Mouse (Mus musculus) spleen, embryonic (tissue): ENCODE data around the gene Nacc1.

Experiments used
- CTCF ChIA-PET: fragments of 350-600 bp; sonication (Branson Sonifier 250); formaldehyde crosslinking; loops from one replicate; lab custom pipeline; 2022; lab: Charles Lee

Nacc1 gene

DNA sequence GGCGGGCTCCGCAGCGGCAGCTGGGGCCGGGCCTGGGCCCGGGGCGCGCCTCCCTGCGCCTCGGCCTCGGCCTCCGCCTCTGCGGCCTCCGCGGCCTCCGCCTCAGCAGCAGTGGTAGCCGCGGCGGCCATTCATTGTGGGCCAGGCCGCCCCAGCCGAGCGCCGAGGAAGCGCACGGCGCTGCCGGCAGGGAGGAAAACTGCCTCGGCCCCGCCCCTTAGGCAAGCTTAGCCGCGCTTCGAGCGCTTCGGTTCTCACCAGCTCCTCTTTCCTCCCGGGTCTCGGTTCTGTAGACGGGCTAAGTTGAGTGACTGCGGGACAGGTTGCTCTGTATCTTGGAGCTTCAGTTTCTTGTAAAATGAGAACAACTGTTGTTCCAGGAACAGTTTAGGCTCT, at the start of gene Nacc1:
Nacc1 (minus strand) TSS at position 158 of the 396 bp plus-strand sequence.
- CTCF ChIA-PET: interaction anchor here (0.6 kb wide), 1 partner anchor 19 kb away, joined by 3 read pairs; no protein-coding TSS in a partner anchor

- CTCF ChIA-PET: interaction anchor here (0.8 to 2.1 kb wide), 2 partner anchors 28 to 231 kb away, joined by 4 to 9 read pairs; no protein-coding TSS in a partner anchor
Measured at GRCm38 (mm10) chr8:84736521-84736920, 48.9 kb upstream of the Nacc1 start.

DNA sequence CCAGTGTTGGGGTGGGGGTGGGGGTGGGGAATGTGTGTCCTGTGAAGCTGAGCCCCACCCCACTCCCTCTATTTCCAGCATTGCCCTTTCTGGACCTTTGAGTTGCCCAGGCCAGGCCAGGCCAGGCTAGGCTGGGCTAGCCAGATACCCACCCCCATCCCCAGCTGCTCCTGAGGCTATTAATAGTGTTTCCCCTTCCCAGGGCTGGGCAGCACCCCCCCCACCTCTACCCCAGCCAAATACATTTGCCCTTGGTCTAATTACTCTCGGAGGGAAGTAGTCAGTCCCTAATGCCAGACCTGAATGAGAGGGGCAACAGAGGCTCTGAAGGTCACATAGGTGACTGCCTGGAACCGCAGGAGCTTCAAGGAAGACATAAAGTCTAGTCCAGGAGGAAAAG, 47.9 kb upstream of the Nacc1 start:
- CTCF ChIA-PET: no interaction called here

DNA sequence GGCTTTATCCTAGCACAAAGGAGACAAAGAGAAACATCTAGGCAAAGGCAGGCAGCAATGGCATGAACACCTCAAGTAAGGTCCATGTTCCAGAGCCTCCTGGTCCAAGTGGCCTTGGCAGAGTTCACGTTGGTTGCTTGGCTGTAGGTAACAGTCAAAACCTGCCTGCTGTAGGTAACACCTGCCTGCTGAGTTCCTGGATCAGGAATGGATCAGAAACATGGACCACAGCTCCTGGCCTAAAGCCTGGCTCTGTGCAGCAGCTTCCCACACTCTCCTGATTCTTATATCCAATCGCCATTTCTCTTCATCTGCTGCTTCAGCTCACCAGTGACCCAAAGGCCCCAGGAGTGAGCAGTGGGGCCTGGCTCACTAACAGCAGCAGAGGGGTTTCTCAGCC, 47.0 kb upstream of the Nacc1 start:
- CTCF ChIA-PET: no interaction called here

- CTCF ChIA-PET: no interaction called here
Measured at GRCm38 (mm10) chr8:84733959-84734358, 46.3 kb upstream of the Nacc1 start.

GRCm38 (mm10) chr8:84732996-84733395, 45.3 kb upstream of the Nacc1 start:
- CTCF ChIA-PET: interaction anchor here (0.5 kb wide), 1 partner anchor 139 kb away, joined by 7 read pairs; the partner anchor contains the start of gene Syce2

DNA sequence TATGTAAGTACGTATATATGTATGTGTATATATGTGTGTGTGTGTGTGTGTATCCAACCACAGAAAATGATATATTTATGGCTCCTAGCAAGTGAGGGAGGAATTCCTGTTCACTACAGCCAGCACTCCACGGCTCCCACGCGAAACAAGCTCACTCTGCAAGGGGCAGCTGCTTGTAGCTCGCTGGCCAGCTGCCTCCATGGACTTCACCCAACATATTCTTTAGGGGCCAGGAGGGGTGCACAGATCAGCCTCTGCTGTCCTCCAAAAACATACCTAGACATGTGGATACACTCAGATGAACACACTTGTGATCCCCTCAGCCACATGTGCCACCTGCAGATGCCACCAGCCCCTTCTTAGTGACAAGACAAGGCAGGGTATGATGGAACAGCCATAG, 44.9 kb upstream of the Nacc1 start:
- CTCF ChIA-PET: interaction anchor here (0.5 kb wide), 1 partner anchor 139 kb away, joined by 7 read pairs; the partner anchor contains the start of gene Syce2

DNA sequence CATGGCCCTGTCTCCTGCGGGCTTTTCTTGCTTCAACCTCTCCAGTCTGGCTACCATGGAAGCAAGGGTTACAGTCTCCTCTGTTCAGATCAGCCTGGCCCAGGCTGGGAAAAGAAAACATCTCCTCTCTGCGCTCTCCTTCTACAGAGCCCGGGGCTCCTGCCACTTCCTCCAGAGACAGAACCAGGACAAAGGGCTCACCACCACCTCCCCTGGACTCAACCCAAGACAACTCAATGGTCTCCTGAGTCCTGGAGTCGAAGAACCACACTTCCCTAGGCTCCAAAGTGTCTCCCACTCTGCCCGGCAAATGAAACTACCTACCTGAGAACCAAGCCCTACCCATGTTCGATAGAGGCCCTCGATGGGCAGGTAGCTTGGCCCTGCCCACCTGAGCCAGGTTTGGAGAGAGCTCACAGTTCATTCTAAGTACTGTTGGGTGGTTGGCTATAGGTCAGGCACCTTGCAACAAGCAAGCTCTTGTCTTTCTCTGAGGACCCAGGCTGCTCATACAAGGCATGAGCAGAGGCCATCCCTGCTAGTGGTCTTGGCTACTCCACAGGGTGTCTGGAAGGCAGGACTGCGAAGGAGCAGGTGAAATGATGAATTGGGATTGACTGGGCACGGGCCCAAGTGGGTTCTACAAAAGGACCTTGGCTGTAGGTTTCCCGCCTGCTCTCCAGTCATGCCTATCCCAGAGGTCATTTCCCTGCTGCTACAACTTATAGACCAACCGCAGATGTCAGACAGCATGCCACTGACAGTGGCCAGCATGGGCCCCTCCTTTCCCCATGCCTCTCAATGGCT, 43.9 kb upstream of the Nacc1 start:
- CTCF ChIA-PET: no interaction called here

DNA sequence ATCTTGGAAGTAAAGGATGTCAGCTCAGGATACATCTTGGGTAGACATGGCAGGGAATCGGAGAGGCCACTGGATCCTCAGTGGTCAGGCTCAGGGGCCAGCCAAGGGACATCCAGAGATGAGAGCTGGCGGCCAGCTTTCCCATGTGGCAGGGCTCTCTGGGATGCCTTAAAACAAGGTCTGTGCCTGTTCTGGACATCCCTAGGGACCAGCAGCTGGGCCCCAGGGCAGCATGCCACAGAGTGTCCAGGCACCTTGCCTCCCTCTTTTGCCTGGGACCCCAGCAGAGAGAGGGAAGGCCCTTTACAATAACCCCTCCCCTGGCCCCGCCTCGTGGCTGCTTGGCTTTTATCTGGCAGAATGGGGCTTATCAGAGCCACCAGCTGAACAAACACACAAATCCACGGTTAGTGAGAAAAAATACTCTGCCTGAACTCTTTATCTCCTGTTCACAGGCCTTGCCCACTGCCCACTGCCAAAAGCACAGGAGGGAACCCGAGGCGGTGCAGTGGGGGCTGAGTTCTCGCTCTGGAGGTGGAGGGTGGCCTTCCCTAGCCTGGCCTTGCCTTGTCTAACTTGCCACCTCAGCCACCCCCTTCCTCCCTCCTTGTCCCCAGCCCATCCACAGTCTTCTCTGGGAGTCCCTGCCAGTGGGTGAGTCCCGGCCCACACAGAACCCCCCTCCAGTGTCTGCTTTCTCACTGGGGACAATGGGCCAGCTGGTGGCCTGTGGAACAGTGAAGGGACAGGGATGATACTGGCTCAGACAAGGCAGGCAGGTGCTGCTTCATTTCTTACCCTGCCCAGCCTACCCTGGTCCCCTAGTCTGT, 43.1 kb upstream of the Nacc1 start:
- CTCF ChIA-PET: no interaction called here

DNA sequence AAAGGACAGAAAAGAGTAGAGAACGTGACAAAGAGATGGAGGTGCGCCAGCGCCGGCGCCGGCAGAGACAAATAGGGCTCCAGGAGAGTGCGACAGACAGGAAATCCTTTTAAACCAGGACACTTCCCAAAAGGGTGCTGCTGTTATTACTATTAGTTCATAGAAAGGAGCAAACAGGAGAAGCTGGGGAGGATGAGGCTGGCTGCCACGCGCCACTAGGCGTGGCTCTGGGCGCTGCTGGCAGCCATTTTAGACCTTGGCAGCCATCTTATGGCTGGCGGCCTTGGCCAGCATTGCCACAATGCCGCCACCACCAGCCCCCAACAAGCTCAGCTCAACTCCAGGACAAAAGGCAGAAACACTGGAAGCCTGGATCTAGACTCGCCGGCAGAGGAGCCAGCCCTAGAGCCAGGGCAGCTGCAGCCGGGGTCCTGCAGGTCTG, 42.3 kb upstream of the Nacc1 start:
- CTCF ChIA-PET: no interaction called here

DNA sequence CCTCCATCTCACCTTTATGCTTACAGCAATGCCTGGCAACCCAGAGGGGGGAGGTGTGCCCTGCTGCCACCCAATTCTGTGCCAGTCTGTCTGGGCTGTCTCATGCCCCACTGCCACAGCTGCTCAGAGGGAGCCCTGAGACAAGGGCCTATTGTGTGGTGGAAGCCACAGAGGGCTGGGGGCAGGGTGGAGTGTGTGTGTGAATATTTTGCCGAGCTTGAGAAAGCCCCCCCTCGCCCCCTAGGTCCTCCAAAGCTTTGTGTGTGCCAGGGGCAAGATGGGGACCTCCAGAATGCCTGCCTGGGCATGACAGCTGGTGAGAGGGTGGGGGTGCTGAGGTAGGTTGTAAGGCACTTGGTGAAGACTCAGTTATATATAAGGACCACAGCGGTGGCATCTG, 40.8 kb upstream of the Nacc1 start:
- CTCF ChIA-PET: no interaction called here

- CTCF ChIA-PET: interaction anchor here (1.7 kb wide), 1 partner anchor 14 kb away, joined by 5 read pairs; no protein-coding TSS in a partner anchor
Measured at GRCm38 (mm10) chr8:84725941-84726259, 38.2 kb upstream of the Nacc1 start.

DNA sequence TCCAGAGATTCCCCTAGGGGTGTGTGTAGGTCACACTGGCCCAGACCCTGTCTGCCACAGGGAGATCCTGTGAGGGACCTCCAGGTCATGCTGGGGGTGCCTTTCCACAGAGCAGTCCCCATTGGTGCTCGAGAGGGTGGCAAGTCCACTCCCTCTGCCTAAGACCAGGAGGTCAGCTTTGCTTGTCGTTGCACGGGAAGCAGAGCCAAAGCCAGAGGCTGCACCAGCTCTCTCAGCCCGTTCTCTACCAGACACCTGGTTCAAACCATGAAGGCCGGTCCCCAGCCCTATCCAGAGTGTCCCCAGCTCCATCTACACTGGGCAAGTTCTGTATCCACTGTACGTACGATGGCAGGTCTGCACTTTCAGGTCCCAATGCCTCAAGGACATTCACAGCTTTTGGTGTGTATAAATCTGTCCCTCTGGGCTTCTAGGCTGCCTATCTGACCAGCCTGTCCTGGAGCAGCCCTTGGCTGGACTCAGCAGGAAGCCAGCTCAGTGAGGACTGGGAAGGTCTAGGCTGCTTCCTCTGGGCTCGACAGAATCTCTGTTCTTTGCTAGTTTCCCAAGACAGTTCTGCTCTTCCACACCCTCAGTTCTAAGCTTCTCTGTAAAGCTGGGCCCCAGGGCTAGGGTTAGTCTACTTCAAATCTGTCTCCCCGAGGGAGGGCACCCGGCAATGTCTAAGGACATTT, 37.7 kb upstream of the Nacc1 start:
- CTCF ChIA-PET: interaction anchor here (0.6 to 1.7 kb wide), 2 partner anchors 14 to 107 kb away, joined by 5 read pairs; no protein-coding TSS in a partner anchor

GRCm38 (mm10) chr8:84724683-84725082, 37.0 kb upstream of the Nacc1 start:
- CTCF ChIA-PET: interaction anchor here (0.6 to 1.7 kb wide), 2 partner anchors 13 to 108 kb away, joined by 5 read pairs; no protein-coding TSS in a partner anchor

DNA sequence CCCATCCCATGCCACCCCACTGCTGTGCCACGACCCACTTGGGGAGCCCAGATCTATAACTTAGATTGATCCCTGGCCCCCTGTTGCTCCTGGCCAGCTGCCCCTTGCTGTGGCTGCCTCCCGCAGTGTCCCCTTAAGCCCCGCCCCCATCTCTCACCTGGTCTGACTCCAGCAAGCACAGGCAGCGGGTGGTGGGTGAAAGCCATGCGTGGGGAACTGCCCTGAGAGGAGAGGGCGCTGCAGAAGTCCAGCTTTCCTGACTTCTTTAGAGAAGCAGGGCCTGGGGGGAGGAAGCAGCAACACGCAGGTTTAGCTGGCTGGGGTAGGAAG, 35.9 kb upstream of the Nacc1 start:
- CTCF ChIA-PET: interaction anchor here (0.6 to 1.0 kb wide), 3 partner anchors 9 to 179 kb away, joined by 3 to 6 read pairs (median 3); no protein-coding TSS in a partner anchor

DNA sequence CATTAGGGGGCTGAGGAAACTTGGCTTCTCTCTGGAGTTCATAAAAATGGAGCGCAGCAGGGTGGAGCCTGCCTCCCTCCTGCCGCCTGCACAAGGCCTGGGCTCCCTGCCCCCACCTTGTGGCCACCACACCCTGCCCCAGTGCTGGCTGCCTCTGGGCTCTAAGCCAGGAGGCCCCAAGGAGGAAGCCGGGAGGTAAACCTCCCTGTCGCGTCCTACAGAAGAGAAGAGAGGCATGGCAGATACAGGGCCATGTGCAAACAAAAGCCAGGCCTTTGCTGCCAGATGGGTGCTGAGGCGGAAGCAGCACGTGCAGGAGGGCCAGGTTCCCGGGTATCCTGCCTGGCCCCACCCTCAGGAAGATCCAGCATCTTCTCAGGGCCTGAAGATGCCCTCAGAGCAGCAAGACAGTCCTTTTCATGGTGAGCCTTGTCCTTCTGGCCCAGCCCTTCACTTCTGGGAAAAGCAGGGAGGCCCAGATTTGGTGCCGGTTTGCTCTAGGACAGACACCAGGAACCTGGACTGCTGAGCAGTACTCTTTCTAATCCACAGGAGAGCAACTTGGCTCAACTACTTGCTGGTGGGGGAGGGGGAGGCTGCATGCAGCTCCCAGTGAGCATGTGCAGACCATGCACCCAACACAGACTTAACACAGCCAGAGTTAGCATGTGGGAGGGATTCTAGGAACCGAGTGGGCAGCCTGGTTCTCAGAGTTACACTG, 35.3 kb upstream of the Nacc1 start, which contains the start of gene G430095P16Rik:
G430095P16Rik (plus strand) TSS at position 158 of the 721 bp plus-strand sequence.
- CTCF ChIA-PET: interaction anchor here (0.7 to 1.0 kb wide), 2 partner anchors 9 to 179 kb away, joined by 3 read pairs; no protein-coding TSS in a partner anchor

- CTCF ChIA-PET: no interaction called here
Measured at GRCm38 (mm10) chr8:84722530-84722849, 34.8 kb upstream of the Nacc1 start.

DNA sequence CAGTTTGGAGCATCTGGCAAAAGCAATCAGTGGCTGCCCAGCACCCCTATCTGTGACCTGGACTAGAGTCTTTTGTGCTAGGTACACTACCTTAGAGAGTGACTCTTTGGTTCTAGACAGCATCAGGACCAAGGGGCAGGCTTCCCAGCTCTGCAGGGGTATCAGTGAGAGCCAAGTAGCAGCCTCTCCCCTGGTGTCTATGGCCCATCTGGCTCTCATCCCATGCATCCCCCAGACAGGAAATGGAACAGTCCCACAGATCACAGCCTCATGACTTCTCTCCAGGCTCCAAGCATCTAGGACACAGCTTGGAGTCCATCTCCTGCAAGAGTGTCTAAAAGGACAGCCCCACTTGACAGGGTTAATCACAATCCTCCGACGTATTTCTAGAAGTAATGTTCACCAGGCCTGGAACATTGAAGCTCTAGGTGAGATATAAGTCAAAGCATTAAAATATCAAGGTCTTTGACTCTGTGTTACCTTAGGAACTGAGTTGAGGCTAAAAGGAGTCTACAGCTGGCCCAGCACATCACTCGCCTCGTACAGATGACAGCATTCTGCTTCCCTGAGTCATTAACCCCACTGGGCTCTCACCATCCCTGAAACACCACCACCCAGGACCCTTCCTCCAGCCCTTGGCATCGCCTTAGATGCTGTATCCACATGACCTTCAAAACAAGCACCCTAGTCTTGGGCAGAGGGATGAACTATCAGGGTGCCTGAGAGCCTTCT, 31.5 kb upstream of the Nacc1 start:
- CTCF ChIA-PET: interaction anchor here (0.6 kb wide), 2 partner anchors 8 to 13 kb away, joined by 4 to 5 read pairs; no protein-coding TSS in a partner anchor

GRCm38 (mm10) chr8:84718476-84718875, 30.8 kb upstream of the Nacc1 start:
- CTCF ChIA-PET: no interaction called here

- CTCF ChIA-PET: no interaction called here
Measured at GRCm38 (mm10) chr8:84716790-84717189, 29.1 kb upstream of the Nacc1 start.
